Mouse (Mus musculus) heart, adult 2 months (tissue): ENCODE data around the gene Ptprn2. TPM values are rescaled to one million over a fixed set of nuclear protein-coding genes. Genes with fewer than 3 reads are reported as not detected.

ENCODE experiments used
- DNase-seq, 2 experiments: peaks; one replicate each; pipeline ENCODE4 v3.0.0; 2021
- H3K27ac ChIP-seq: fragments of 200-600 bp; 2 replicates; pipeline ENCODE4 v1.8.1; 2022
- H3K27me3 ChIP-seq: fragments of 200-500 bp; 2 replicates; pipeline ENCODE4 v1.6.1; 2012; ENCODE audit warnings: mild to moderate bottlenecking, low read length, inconsistent platforms, mixed read lengths; ENCODE audit not compliant: control insufficient read depth, insufficient read depth
- H3K36me3 ChIP-seq: fragments of 200-500 bp; 2 replicates; pipeline ENCODE4 v1.6.1; 2012; ENCODE audit warnings: low read length, inconsistent platforms; ENCODE audit not compliant: control insufficient read depth, insufficient read depth
- H3K4me1 ChIP-seq: fragments of 200-500 bp; 2 replicates; pipeline ENCODE4 v1.6.1; 2011; ENCODE audit warnings: low read length; ENCODE audit not compliant: control insufficient read depth, insufficient read depth
- H3K4me3 ChIP-seq: fragments of 200-600 bp; 2 replicates; pipeline ENCODE4 v1.8.1; 2022
- H3K79me2 ChIP-seq: fragments of 200-500 bp; replicated peaks from 2 replicates; pipeline ENCODE4 v1.6.1; 2012; ENCODE audit warnings: mild to moderate bottlenecking, inconsistent platforms, low read length, moderate library complexity, mixed read lengths; ENCODE audit not compliant: control insufficient read depth, insufficient read depth
- H3K9ac ChIP-seq: fragments of 200-500 bp; 2 replicates; pipeline ENCODE4 v1.6.1; 2012; ENCODE audit warnings: low read depth, mild to moderate bottlenecking, control low read depth, inconsistent platforms, low read length, mixed read lengths
- CTCF ChIP-seq: fragments of 200-600 bp; IDR thresholded peaks from 2 replicates; pipeline ENCODE4 v1.8.1; 2022; ENCODE audit warnings: antibody characterized with exemption, mild to moderate bottlenecking, moderate library complexity
- EP300 ChIP-seq: fragments of 200-500 bp; IDR thresholded peaks from 2 replicates; pipeline ENCODE4 v1.6.1; 2011; ENCODE audit warnings: low read depth, low read length, control low read depth; ENCODE audit not compliant: insufficient read depth
- POLR2A ChIP-seq: fragments of 200-500 bp; IDR thresholded peaks from 2 replicates; pipeline ENCODE4 v1.6.1; 2011; ENCODE audit warnings: mild to moderate bottlenecking, low read depth, low read length, control low read depth; ENCODE audit not compliant: insufficient read depth
- WGBS: fragments of 180-500 bp; shearing (Covaris S2); methylation state at CpG from one replicate; pipeline ENCODE4 v1.1.7; 2018; 5-methylcytosine and 5-hydroxymethylcytosine counted together
- intact Hi-C: fragments of 180-260 bp; cut with DNase I; formaldehyde crosslinking; loops from one replicate; pipeline ENCODE4 v1.15.1; 2025
- polyA plus RNA-seq: library from polyadenylated mRNA; depleted of rRNA; stranded (reverse); fragments of >200 nt; gene quantifications from 2 replicates; pipeline ENCODE4 v1.2.3, GENCODE M21; 2012
- total RNA-seq, 2 experiments: library from RNA; stranded (reverse); gene quantifications; 2 replicates each; pipeline ENCODE4 v1.2.3; 2021

Gene Ptprn2
- total and polyA plus RNA-seq, 3 experiments = 0.21 to 0.23 TPM; not detected in 1

- Histone ChIP-seq H3K27ac (no peak overlapping the region), H3K4me1 (no peaks in the 10 kb centered on the region), H3K27me3 (0 out of 2 replicates have a peak, but pooled peaks cover under 1% of the 10 kb centered on the region), H3K79me2 (no peaks in the 10 kb centered on the region), H3K4me3 (no peak overlapping the region), H3K36me3 (no peaks in the 10 kb centered on the region), H3K9ac (no peak overlapping the region)
- TF ChIP-seq CTCF = no peak
- no peak for TF ChIP-seq EP300
- no peak for TF ChIP-seq POLR2A
- WGBS = 80% methylated on average over 3 of the region's 3 CpGs
- intact Hi-C loops = no loop called here
- DNase-seq = no peak
Measured at GRCm38 (mm10) chr12:116601395-116601794, 115.9 kb downstream of the Ptprn2 start.

- Histone ChIP-seq H3K9ac (no peak overlapping the region), H3K36me3 (no peaks in the 10 kb centered on the region), H3K4me3 (no peak overlapping the region), H3K4me1 (no peaks in the 10 kb centered on the region), H3K27ac (no peak overlapping the region), H3K79me2 (no peaks in the 10 kb centered on the region), H3K27me3 (no peaks in the 10 kb centered on the region)
- DNase-seq = no peak
- 68% methylated on average over 5 of the region's 5 CpGs for WGBS
- no peak for TF ChIP-seq EP300
- TF ChIP-seq CTCF = no peak
- no peak for TF ChIP-seq POLR2A
- intact Hi-C loops = no loop called here
Measured at GRCm38 (mm10) chr12:116601921-116602320, 116.4 kb downstream of the Ptprn2 start.

GRCm38 (mm10) chr12:116608598-116608997, 123.1 kb downstream of the Ptprn2 start:
- TF ChIP-seq CTCF = no peak
- TF ChIP-seq EP300 = no peak
- no peak for TF ChIP-seq POLR2A
- no peak overlapping the region for H3K27ac ChIP-seq
- H3K27me3 ChIP-seq = no peaks in the 10 kb centered on the region
- no peaks in the 10 kb centered on the region for H3K4me1 ChIP-seq
- H3K79me2 ChIP-seq = no peaks in the 10 kb centered on the region
- H3K4me3 ChIP-seq = no peak overlapping the region
- DNase-seq = no peak
- no peaks in the 10 kb centered on the region for H3K36me3 ChIP-seq
- intact Hi-C loops = no loop called here
- 75% methylated on average over 6 of the region's 6 CpGs for WGBS
- no peak overlapping the region for H3K9ac ChIP-seq

GRCm38 (mm10) chr12:116619868-116620267, 134.3 kb downstream of the Ptprn2 start:
- no peaks in the 10 kb centered on the region; the same call in 1 of the 2 replicates for H3K27me3 ChIP-seq
- no peak overlapping the region for H3K27ac ChIP-seq
- H3K4me1 ChIP-seq = no peaks in the 10 kb centered on the region
- DNase-seq = peak; percentile 34 to 60
- peak; percentile 91 for TF ChIP-seq CTCF
- no peak for TF ChIP-seq POLR2A
- no peak overlapping the region for H3K9ac ChIP-seq
- intact Hi-C loops = loop anchor here (5.0 to 10.0 kb wide), 4 partner anchors 338 to 705 kb away; partner anchors contain the start of gene Esyt2
- H3K4me3 ChIP-seq = no peak overlapping the region
- WGBS = 41% methylated on average over 5 of the region's 5 CpGs
- H3K36me3 ChIP-seq = no peaks in the 10 kb centered on the region
- no peaks in the 10 kb centered on the region for H3K79me2 ChIP-seq

GRCm38 (mm10) chr12:116620299-116620698, 134.8 kb downstream of the Ptprn2 start:
- no peak overlapping the region for H3K27ac ChIP-seq
- intact Hi-C loops = loop anchor here (5.0 to 10.0 kb wide), 3 partner anchors 338 to 705 kb away; partner anchors contain the start of gene Esyt2
- H3K27me3 ChIP-seq = no peaks in the 10 kb centered on the region; the same call in 1 of the 2 replicates
- TF ChIP-seq CTCF = no peak
- TF ChIP-seq EP300 = no peak
- TF ChIP-seq POLR2A = no peak
- H3K4me3 ChIP-seq = no peak overlapping the region
- H3K4me1 ChIP-seq = no peaks in the 10 kb centered on the region
- H3K36me3 ChIP-seq = no peaks in the 10 kb centered on the region
- no peak overlapping the region for H3K9ac ChIP-seq
- no peak for DNase-seq
- WGBS = 76% methylated on average over 3 of the region's 3 CpGs
- H3K79me2 ChIP-seq = no peaks in the 10 kb centered on the region

GRCm38 (mm10) chr12:116621325-116622040, 136.0 kb downstream of the Ptprn2 start:
- Histone ChIP-seq H3K27ac (no peak overlapping the region), H3K27me3 (no peaks in the 10 kb centered on the region; the same call in 1 of the 2 replicates), H3K4me3 (no peak overlapping the region), H3K4me1 (no peaks in the 10 kb centered on the region; the same call in 1 of the 2 replicates), H3K79me2 (no peaks in the 10 kb centered on the region), H3K36me3 (no peaks in the 10 kb centered on the region), H3K9ac (no peak overlapping the region)
- DNase-seq = no peak
- WGBS = 64% methylated on average over 10 of the region's 10 CpGs
- TF ChIP-seq POLR2A = no peak
- TF ChIP-seq CTCF = no peak
- no peak for TF ChIP-seq EP300
- intact Hi-C loops = loop anchor here (5.0 to 10.0 kb wide), 3 partner anchors 339 to 703 kb away; partner anchors contain the start of gene Esyt2
